Mouse (Mus musculus) midbrain, embryonic 16.5 days (tissue): ENCODE results near the gene Rcor2. TPM values are rescaled to one million over a fixed set of nuclear protein-coding genes. Genes with fewer than 3 reads are reported as not detected.

Experiments
- ATAC-seq: fragments of 200-750 bp; cut with Nextera tagmentation; 2 replicates; pipeline ENCODE4 v1.8.0; 2017; ENCODE audit warnings: moderate TSS enrichment
- H3K27ac ChIP-seq: fragments of 300-500 bp; sonication (generic); 2 replicates; pipeline ENCODE4 v1.5.1; 2014; ENCODE audit warnings: mild to moderate bottlenecking, low read length, mixed read lengths
- H3K27me3 ChIP-seq: fragments of 300-500 bp; sonication (generic); 2 replicates; pipeline ENCODE4 v1.6.1; 2014; ENCODE audit warnings: low read depth, low read length, mixed read lengths; ENCODE audit not compliant: control insufficient read depth, insufficient read depth
- H3K36me3 ChIP-seq: fragments of 300-500 bp; sonication (generic); 2 replicates; pipeline ENCODE4 v1.6.1; 2014; ENCODE audit warnings: mild to moderate bottlenecking, low read length, moderate library complexity, mixed read lengths; ENCODE audit not compliant: control insufficient read depth, insufficient read depth
- H3K4me1 ChIP-seq: fragments of 300-500 bp; sonication (generic); 2 replicates; pipeline ENCODE4 v1.6.1; 2014; ENCODE audit warnings: mild to moderate bottlenecking, low read length, mixed read lengths; ENCODE audit not compliant: control insufficient read depth, insufficient read depth
- H3K4me2 ChIP-seq: fragments of 300-500 bp; sonication (generic); 2 replicates; pipeline ENCODE4 v1.6.1; 2014; ENCODE audit warnings: mild to moderate bottlenecking, low read length, mixed read lengths
- H3K4me3 ChIP-seq: fragments of 300-500 bp; sonication (generic); 2 replicates; pipeline ENCODE4 v1.5.1; 2014; ENCODE audit warnings: low read depth, mild to moderate bottlenecking, low read length, moderate library complexity, mixed read lengths
- H3K9ac ChIP-seq: fragments of 300-500 bp; sonication (generic); 2 replicates; pipeline ENCODE4 v1.6.1; 2014; ENCODE audit warnings: low read depth, low read length, mixed read lengths
- H3K9me3 ChIP-seq: fragments of 300-500 bp; sonication (generic); replicated peaks from 2 replicates; pipeline ENCODE4 v1.6.1; 2014; ENCODE audit warnings: mild to moderate bottlenecking, low read length, mixed read lengths; ENCODE audit not compliant: control insufficient read depth, poor library complexity, severe bottlenecking
- WGBS: fragments of 180-500 bp; shearing (Covaris S2); extraction: QIAGEN DNeasy Blood & Tissue Kit; methylation state at CpG from one replicate; pipeline ENCODE4 v1.1.7; 2014; 5-methylcytosine and 5-hydroxymethylcytosine counted together
- polyA plus RNA-seq: library from polyadenylated mRNA; unstranded; fragments of >200 nt; fragmentation: Nextera tagmentation; extraction: Ambion mirVana; gene quantifications from 2 replicates; pipeline ENCODE4 v1.2.1, GENCODE M21; 2015

Gene Rcor2
- polyA plus RNA-seq, 1 experiment from 2014 or later: 17.9 TPM

- no peak overlapping the region for H3K4me2 ChIP-seq
- H3K27ac ChIP-seq: no peak overlapping the region
- no peaks in the 10 kb centered on the region for H3K36me3 ChIP-seq
- H3K4me3 ChIP-seq: no peak overlapping the region
- H3K4me1 ChIP-seq: peaks cover 11% of the 10 kb centered on the region
- H3K27me3 ChIP-seq: no peaks in the 10 kb centered on the region
- H3K9ac ChIP-seq: no peak overlapping the region
- WGBS: 92% methylated on average over 9 of the region's 9 CpGs
- ATAC-seq: no peak
- no peaks in the 10 kb centered on the region for H3K9me3 ChIP-seq
Observed at GRCm38 (mm10) chr19:7235461-7235860, 31.7 kb upstream of the Rcor2 start.

GRCm38 (mm10) chr19:7236011-7236410, 31.1 kb upstream of the Rcor2 start:
- ATAC-seq: no peak
- no peak overlapping the region for H3K27ac ChIP-seq
- H3K9ac ChIP-seq: no peak overlapping the region
- H3K36me3 ChIP-seq: no peaks in the 10 kb centered on the region
- no peak overlapping the region for H3K4me2 ChIP-seq
- H3K4me3 ChIP-seq: no peak overlapping the region
- H3K4me1 ChIP-seq: peaks cover 11% of the 10 kb centered on the region
- no peaks in the 10 kb centered on the region for H3K27me3 ChIP-seq
- H3K9me3 ChIP-seq: no peaks in the 10 kb centered on the region
- 91% methylated on average over 2 of the region's 2 CpGs for WGBS

GRCm38 (mm10) chr19:7236742-7237141, 30.4 kb upstream of the Rcor2 start:
- Histone ChIP-seq H3K9me3 (no peaks in the 10 kb centered on the region), H3K4me1 (peaks cover 14% of the 10 kb centered on the region)
- WGBS: 82% methylated on average over 4 of the region's 4 CpGs

GRCm38 (mm10) chr19:7239574-7239973, 27.6 kb upstream of the Rcor2 start:
- H3K36me3 ChIP-seq: no peaks in the 10 kb centered on the region
- H3K4me2 ChIP-seq: peak overlapping the region; percentile 68
- H3K27me3 ChIP-seq: no peaks in the 10 kb centered on the region
- H3K27ac ChIP-seq: no peak overlapping the region
- peak overlapping the region; percentile 75 for H3K4me3 ChIP-seq
- no peaks in the 10 kb centered on the region for H3K9me3 ChIP-seq
- no peak for ATAC-seq
- 87% methylated on average over 3 of the region's 3 CpGs for WGBS
- H3K9ac ChIP-seq: peak overlapping the region; percentile 66
- peaks cover 14% of the 10 kb centered on the region for H3K4me1 ChIP-seq

More at GRCm38 (mm10) chr19:7236742-7237141, 30.4 kb upstream of the Rcor2 start:
- Histone ChIP-seq H3K4me3 (no peak overlapping the region), H3K27me3 (no peaks in the 10 kb centered on the region), H3K27ac (no peak overlapping the region), H3K4me2 (no peak overlapping the region), H3K36me3 (no peaks in the 10 kb centered on the region), H3K9ac (no peak overlapping the region)
- ATAC-seq: no peak

GRCm38 (mm10) chr19:7240291-7240690, 26.8 kb upstream of the Rcor2 start:
- Histone ChIP-seq H3K27ac (peak overlapping the region; percentile 87), H3K9ac (peak overlapping the region; percentile 66), H3K36me3 (no peaks in the 10 kb centered on the region), H3K27me3 (no peaks in the 10 kb centered on the region), H3K4me3 (peak overlapping the region; percentile 75), H3K4me1 (peaks cover 14% of the 10 kb centered on the region), H3K9me3 (no peaks in the 10 kb centered on the region), H3K4me2 (peak overlapping the region; percentile 68)
- peak; percentile 16 for ATAC-seq
- 4% methylated on average over 13 of the region's 13 CpGs for WGBS

- Histone ChIP-seq H3K4me3 (peak within 1 kb of the TSS; percentile 75), H3K4me1 (peaks cover 14% of the 10 kb centered on the region), H3K9ac (peak within 1 kb of the TSS; percentile 66), H3K27me3 (no peaks in the 10 kb centered on the region), H3K9me3 (no peaks in the 10 kb centered on the region), H3K27ac (peak within 1 kb of the TSS; percentile 87), H3K36me3 (no peaks in the 10 kb centered on the region), H3K4me2 (peak within 1 kb of the TSS; percentile 68)
- ATAC-seq: peak; percentile 97
- WGBS: 0% methylated on average over 79 of the region's 80 CpGs
Observed at GRCm38 (mm10) chr19:7240782-7241690, 26.1 kb upstream of the Rcor2 start, which contains the start of gene Naa40. Gene Naa40 (minus strand): TSS chr19:7241183.

- H3K9ac ChIP-seq: no peak overlapping the region
- 83% methylated on average over 3 of the region's 3 CpGs for WGBS
- H3K9me3 ChIP-seq: no peaks in the 10 kb centered on the region
- no peaks in the 10 kb centered on the region for H3K27me3 ChIP-seq
- H3K27ac ChIP-seq: no peak overlapping the region
- H3K4me3 ChIP-seq: no peak overlapping the region
- no peak for ATAC-seq
- peaks cover 2% of the 10 kb centered on the region; the same call in 1 of the 2 replicates for H3K4me1 ChIP-seq
- H3K4me2 ChIP-seq: no peak overlapping the region
- H3K36me3 ChIP-seq: no peaks in the 10 kb centered on the region
Observed at GRCm38 (mm10) chr19:7246021-7246420, 21.1 kb upstream of the Rcor2 start.

- Histone ChIP-seq H3K27ac (no peak overlapping the region), H3K9ac (no peak overlapping the region), H3K4me1 (no peaks in the 10 kb centered on the region), H3K36me3 (no peaks in the 10 kb centered on the region), H3K4me2 (no peak overlapping the region), H3K9me3 (no peaks in the 10 kb centered on the region), H3K4me3 (no peak overlapping the region), H3K27me3 (no peaks in the 10 kb centered on the region)
- WGBS: 87% methylated on average over 5 of the region's 5 CpGs
- ATAC-seq: no peak
Observed at GRCm38 (mm10) chr19:7257881-7258280, 9.2 kb upstream of the Rcor2 start.

GRCm38 (mm10) chr19:7261476-7261875, 5.6 kb upstream of the Rcor2 start:
- Histone ChIP-seq H3K27me3 (no peaks in the 10 kb centered on the region), H3K4me1 (peaks cover 11% of the 10 kb centered on the region), H3K36me3 (no peaks in the 10 kb centered on the region), H3K4me2 (no peak overlapping the region), H3K9ac (no peak overlapping the region), H3K9me3 (no peaks in the 10 kb centered on the region), H3K4me3 (no peak overlapping the region), H3K27ac (no peak overlapping the region)
- WGBS: 79% methylated on average over 1 of the region's 1 CpGs
- ATAC-seq: no peak
